Mouse (Mus musculus) Patski (cell line): ENCODE data around the gene Olfr689. TPM values are rescaled to one million over a fixed set of nuclear protein-coding genes. Genes with fewer than 3 reads are reported as not detected.
"Not testable (repeated sequence)": the region's sequence is repeated elsewhere in the genome, so short reads cannot be mapped to it uniquely, and the experiment has no call there.

Experiments
- ATAC-seq: fragments of 100-300 bp; one replicate; pipeline ENCODE4 v1.8.0; 2021
- CTCF ChIA-PET: fragments of 350-600 bp; sonication (Branson Sonifier 250); formaldehyde crosslinking; loops from one replicate; lab custom pipeline; 2022; ENCODE audit warnings: inconsistent platforms; lab: Charles Lee
- POLR2A ChIA-PET: fragments of 350-600 bp; sonication (Branson Sonifier 250); formaldehyde crosslinking; loops from one replicate; lab custom pipeline; 2022; ENCODE audit warnings: antibody characterized with exemption, inconsistent platforms; lab: Charles Lee
- DNase-seq: peaks from one replicate; pipeline ENCODE4 v3.0.0-alpha.2; 2011; ENCODE audit warnings: low read depth, low spot score
- H3K27me3 ChIP-seq: fragments of 371-371 bp; one replicate; pipeline ENCODE4 v1.5.1; 2021
- CTCF ChIP-seq: fragments of 100-300 bp; IDR thresholded peaks from one replicate; pipeline ENCODE4 v1.5.1; 2021
- in situ Hi-C: fragments of 300-500 bp; cut with MboI; formaldehyde crosslinking; loops from 3 replicates; pipeline ENCODE4 v1.11.1; 2018; ENCODE audit warnings: low pct_unique_long_range_greater_than_20kb, mixed read lengths
- polyA plus RNA-seq: library from polyadenylated mRNA; unstranded; gene quantifications from one replicate; pipeline ENCODE4 v1.2.3, GENCODE M21; 2021

Olfr689 gene
- polyA plus RNA-seq, result 0.01 TPM

- H3K27me3 ChIP-seq, result peaks cover 8% of the 10 kb centered on the region
- ChIA-PET CTCF (no interaction called here), POLR2A (no interaction called here)
- no peak for ATAC-seq
- TF ChIP-seq CTCF, result no peak
- no peak for DNase-seq
- in situ Hi-C loops, result no loop called here
Observed at GRCm38 (mm10) chr7:105310865-105311264, at the start of gene Olfr689. Gene Olfr689, plus strand, starts transcription at chr7:105311165.

GRCm38 (mm10) chr7:105272426-105272825, 38.5 kb upstream of the Olfr689 start:
- no peak for ATAC-seq
- TF ChIP-seq CTCF, result no peak
- DNase-seq, result no peak
- in situ Hi-C loops, result no loop called here
- peaks cover 8% of the 10 kb centered on the region for H3K27me3 ChIP-seq
- ChIA-PET POLR2A (no interaction called here), CTCF (no interaction called here)

- CTCF ChIA-PET, result no interaction called here
- no peak for ATAC-seq
- DNase-seq, result no peak
- in situ Hi-C loops, result no loop called here
- H3K27me3 ChIP-seq, result no peaks in the 10 kb centered on the region
- no peak for TF ChIP-seq CTCF
- POLR2A ChIA-PET, result no interaction called here
Observed at GRCm38 (mm10) chr7:105287795-105288194, 23.2 kb upstream of the Olfr689 start, which contains the start of gene Olfr688. Gene Olfr688, plus strand, starts transcription at chr7:105288095.

- ATAC-seq (no peak), DNase-seq (no peak)
- ChIA-PET POLR2A (no interaction called here), CTCF (no interaction called here)
- TF ChIP-seq CTCF, result no peak
- in situ Hi-C loops, result no loop called here
- no peaks in the 10 kb centered on the region for H3K27me3 ChIP-seq
Observed at GRCm38 (mm10) chr7:105290051-105290450, 20.9 kb upstream of the Olfr689 start.

GRCm38 (mm10) chr7:105325302-105325701, 14.3 kb downstream of the Olfr689 start:
- DNase-seq, result no peak
- no peak for TF ChIP-seq CTCF
- ChIA-PET POLR2A (no interaction called here), CTCF (no interaction called here)
- in situ Hi-C loops, result no loop called here
- H3K27me3 ChIP-seq, result no peaks in the 10 kb centered on the region
- no peak for ATAC-seq

- ATAC-seq (no peak), DNase-seq (no peak)
- no peak for TF ChIP-seq CTCF
- peaks cover 5% of the 10 kb centered on the region for H3K27me3 ChIP-seq
- ChIA-PET POLR2A (no interaction called here), CTCF (no interaction called here)
- in situ Hi-C loops, result no loop called here
Observed at GRCm38 (mm10) chr7:105334004-105334403, 23.0 kb downstream of the Olfr689 start, which contains the start of gene Olfr690. Gene Olfr690, minus strand, starts transcription at chr7:105334104.

- in situ Hi-C loops, result no loop called here
- DNase-seq, result no peak
Observed at GRCm38 (mm10) chr7:105342170-105342569, 31.2 kb downstream of the Olfr689 start, which contains the start of gene Olfr691. Gene Olfr691, minus strand, starts transcription at chr7:105342270.

GRCm38 (mm10) chr7:105342752-105343151, 31.8 kb downstream of the Olfr689 start:
- no peak for TF ChIP-seq CTCF
- CTCF ChIA-PET, result no interaction called here
- in situ Hi-C loops, result no loop called here
- no peak for ATAC-seq
- POLR2A ChIA-PET, result no interaction called here
- peaks cover 4% of the 10 kb centered on the region for H3K27me3 ChIP-seq
- no peak for DNase-seq

More at GRCm38 (mm10) chr7:105342170-105342569, 31.2 kb downstream of the Olfr689 start, which contains the start of gene Olfr691:
- TF ChIP-seq CTCF, result no peak
- CTCF ChIA-PET, result no interaction called here
- H3K27me3 ChIP-seq, result peaks cover 4% of the 10 kb centered on the region
- ATAC-seq, result no peak
- POLR2A ChIA-PET, result no interaction called here

GRCm38 (mm10) chr7:105356064-105356463, 45.1 kb downstream of the Olfr689 start:
- in situ Hi-C loops, DNase-seq, POLR2A ChIA-PET, ATAC-seq, CTCF ChIA-PET, H3K27me3 ChIP-seq: not testable (repeated sequence)

- POLR2A ChIA-PET, ATAC-seq, H3K27me3 ChIP-seq, DNase-seq, CTCF ChIA-PET, in situ Hi-C loops: not testable (repeated sequence)
Observed at GRCm38 (mm10) chr7:105356487-105356886, 45.5 kb downstream of the Olfr689 start.

GRCm38 (mm10) chr7:105361713-105362112, 50.7 kb downstream of the Olfr689 start:
- ATAC-seq (peak; percentile 98), DNase-seq (peak; percentile 38)
- CTCF ChIA-PET, result interaction anchor here (1.4 kb wide), 1 partner anchor 25 kb away, joined by 3 read pairs; no protein-coding TSS in a partner anchor
- no peaks in the 10 kb centered on the region for H3K27me3 ChIP-seq
- in situ Hi-C loops, result no loop called here
- TF ChIP-seq CTCF, result no peak
- POLR2A ChIA-PET, result no interaction called here

- POLR2A ChIA-PET, result no interaction called here
- in situ Hi-C loops, result no loop called here
- ATAC-seq, result no peak
- no peak for TF ChIP-seq CTCF
- no peaks in the 10 kb centered on the region for H3K27me3 ChIP-seq
- CTCF ChIA-PET, result no interaction called here
- DNase-seq, result no peak
Observed at GRCm38 (mm10) chr7:105367268-105367667, 56.3 kb downstream of the Olfr689 start.
